Mouse (Mus musculus): Measurements from ENCODE around the gene Bmp2k.

The Bmp2k gene

GRCm38 (mm10) chr5:97108333-97108732 is 110.8 kb downstream of the Bmp2k start:
- DNase-seq (ENCODE audit: low read depth): peak; percentile 21

DNA sequence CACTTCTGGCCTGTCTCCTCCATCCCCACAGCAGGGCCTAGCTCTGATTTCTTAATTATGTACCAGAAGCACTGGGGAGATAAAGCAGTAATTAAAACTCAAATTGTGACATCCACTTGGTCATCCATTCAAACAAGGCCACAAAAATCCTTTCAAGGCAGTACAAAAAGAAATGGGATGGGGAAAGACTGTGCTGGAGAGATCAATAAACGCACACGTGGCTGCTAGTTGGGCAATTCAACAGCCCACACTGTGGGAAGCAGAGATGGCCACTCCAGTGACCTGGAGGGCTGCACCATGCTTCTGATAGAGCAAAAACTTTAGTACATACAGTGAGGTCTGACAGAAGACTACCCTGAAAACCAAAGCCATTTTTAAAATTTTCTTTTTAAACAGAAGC is 112.6 kb downstream of the Bmp2k start:
- DNase-seq (ENCODE audit: low read depth): no peak

- DNase-seq (ENCODE audit: low read depth): no peak
Measured at GRCm38 (mm10) chr5:97110697-97111096, 113.2 kb downstream of the Bmp2k start.

GRCm38 (mm10) chr5:97111207-97111910 is 113.9 kb downstream of the Bmp2k start, which contains the start of gene Paqr3:
Gene Paqr3 (minus strand): TSS chr5:97111596.
- peak; percentile 94 for DNase-seq (ENCODE audit: low read depth)

DNA sequence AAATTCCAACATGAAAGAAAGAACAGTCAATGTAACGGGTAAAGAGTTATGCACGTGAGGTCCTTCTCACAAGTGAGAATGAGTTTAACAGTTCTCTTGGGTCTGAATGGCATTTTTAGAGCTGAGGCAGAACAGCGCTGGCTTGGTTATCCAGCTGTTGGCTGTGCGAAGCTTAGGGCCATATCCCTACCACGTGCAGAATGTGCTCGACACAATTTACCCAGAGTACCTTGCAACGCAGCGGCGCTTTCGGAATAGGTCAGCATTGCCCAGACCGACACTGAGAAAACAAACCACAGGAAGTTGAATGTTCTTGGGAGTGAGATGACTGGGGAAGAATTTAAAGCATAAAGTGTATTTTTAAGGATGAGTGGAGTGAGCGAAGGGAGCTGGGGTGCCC is 127.5 kb downstream of the Bmp2k start:
- no peak for DNase-seq (ENCODE audit: low read depth)

- peak; percentile 70 for DNase-seq (ENCODE audit: low read depth)
Measured at GRCm38 (mm10) chr5:97125459-97125970, 128.0 kb downstream of the Bmp2k start.

DNA sequence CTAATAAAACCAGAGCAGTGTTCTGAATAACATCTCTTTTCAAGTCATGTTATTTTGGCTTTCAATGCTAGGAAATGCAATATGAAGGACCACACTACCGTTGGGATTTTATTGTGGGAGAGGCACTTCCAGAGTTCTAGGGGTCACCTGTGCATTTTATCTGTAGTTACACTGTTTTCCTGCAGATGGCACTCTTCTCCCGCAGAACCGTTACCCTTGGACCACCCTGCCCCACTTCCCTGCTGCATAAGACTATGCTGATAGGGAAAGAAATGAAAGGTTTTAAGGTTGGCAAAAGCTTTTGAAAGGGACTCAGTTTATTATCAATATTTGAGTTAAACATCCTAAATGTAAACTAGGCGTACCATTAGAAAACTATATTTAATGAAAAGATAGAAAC is 128.5 kb downstream of the Bmp2k start:
- peak; percentile 68 for DNase-seq (ENCODE audit: low read depth)

- no peak for DNase-seq (ENCODE audit: low read depth)
Measured at GRCm38 (mm10) chr5:97127284-97127683, 129.8 kb downstream of the Bmp2k start.

DNA sequence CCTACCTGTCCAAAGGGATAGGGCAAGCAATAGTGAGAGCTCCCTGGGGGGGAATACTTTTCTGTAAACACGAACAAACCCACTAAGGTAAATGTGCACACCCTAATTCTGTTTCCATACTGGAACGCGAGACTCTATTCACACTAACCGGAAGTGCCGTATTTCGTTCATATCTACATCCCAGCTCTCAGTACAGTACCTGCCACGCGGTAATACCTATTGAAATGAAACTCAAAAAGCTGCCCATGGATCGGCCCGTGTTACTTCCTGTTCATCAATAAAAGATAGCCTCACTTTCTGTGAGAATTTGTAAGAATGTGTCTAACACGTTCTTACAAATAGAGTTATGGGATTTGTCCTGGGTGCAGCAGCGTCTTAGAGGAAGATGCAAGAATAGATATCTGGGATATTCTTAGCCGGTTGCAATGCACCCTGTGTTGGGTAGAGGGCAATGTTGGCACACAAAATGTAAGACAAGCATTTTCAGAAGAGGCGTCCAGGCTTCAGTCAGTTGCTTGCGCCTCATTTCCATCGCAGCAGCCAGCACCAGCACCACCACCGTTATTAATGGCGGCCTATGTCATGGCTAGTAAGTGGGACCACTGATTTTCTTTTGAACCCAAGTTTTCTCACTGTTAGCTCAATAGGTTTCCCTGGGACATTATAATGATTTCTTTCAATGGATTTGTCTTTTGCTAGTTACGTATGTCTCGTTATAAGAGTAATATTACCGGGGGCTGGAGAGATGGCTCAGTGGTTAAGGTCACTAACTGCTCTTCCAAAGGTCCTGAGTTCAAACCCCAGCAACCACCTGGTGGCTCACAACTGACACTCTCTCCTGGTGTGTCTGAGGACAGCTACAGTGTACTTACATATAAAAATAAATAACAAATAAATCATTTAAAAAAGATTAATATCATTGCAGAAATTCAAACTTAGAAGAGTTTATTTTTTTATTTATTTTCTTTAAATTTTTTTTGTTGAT is 131.0 kb downstream of the Bmp2k start:
- DNase-seq (ENCODE audit: low read depth): peak; percentile 78

- DNase-seq (ENCODE audit: low read depth): no peak
Measured at GRCm38 (mm10) chr5:97129589-97129988, 132.1 kb downstream of the Bmp2k start.

DNA sequence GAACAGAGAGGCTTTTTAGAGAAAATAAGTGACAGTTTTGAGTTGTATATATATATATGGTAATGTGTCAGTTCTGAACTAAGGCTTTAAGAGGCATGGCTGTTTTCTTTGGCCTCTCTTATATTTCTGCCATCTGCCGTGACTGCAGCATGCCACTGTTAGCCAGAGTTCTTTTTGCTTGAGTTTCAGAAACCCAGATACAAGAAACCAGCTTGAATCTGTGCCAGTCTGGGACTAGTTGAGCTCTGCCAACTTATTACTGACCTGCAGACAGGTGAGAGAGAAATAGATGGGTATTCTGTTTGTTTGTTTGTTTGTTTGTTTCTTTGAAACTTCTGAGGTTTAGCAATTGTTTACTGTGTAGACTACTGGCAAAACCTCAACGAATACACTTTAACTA is 137.8 kb downstream of the Bmp2k start:
- DNase-seq (ENCODE audit: low read depth): no peak
